Mouse (Mus musculus): ENCODE results near the gene Rad51d. TPM values are rescaled to one million over a fixed set of nuclear protein-coding genes. Genes with fewer than 3 reads are reported as not detected.
"Not testable (repeated sequence)": the region's sequence is repeated elsewhere in the genome, so short reads cannot be mapped to it uniquely, and the experiment has no call there.

The Rad51d gene
- polyA plus RNA-seq, 1 experiment = 21.8 TPM

DNA sequence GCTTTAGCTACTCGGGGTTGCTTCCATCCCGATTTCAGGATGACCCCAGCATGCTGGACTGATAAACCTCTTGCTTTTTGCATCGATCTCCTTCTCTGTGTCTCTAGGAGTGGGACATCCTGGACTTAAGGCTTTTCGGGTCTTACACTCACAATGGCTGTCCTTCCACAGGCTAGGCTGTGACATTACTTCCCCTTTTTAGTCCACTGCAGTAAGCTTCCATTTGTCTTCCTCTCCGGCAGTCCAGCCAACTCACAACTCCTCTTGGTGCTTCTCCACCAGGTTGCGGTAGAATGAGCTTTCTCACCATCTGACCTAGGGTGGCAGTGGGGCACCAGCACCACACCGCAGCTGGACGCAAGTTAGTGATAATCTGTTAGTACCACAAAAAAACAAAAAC is 56.5 kb downstream of the Rad51d start:
- no peak overlapping the region for H3K27ac ChIP-seq (replicated peaks; ENCODE audit: low read depth, low read length)
- peaks cover 22% of the 10 kb centered on the region for H3K4me1 ChIP-seq (ENCODE audit: control insufficient read depth, insufficient read depth, insufficient read length, low read length)
- H3K4me3 ChIP-seq (ENCODE audit: insufficient read depth, low read depth, low read length) = no peak overlapping the region

- not testable (repeated sequence) for H3K27ac ChIP-seq (replicated peaks; ENCODE audit: low read depth, low read length); H3K4me3 ChIP-seq (ENCODE audit: insufficient read depth, low read depth, low read length)
- H3K4me1 ChIP-seq (ENCODE audit: control insufficient read depth, insufficient read depth, insufficient read length, low read length) = peaks cover 12% of the 10 kb centered on the region
Observed at GRCm38 (mm10) chr11:82832402-82832801, 58.0 kb downstream of the Rad51d start.

DNA sequence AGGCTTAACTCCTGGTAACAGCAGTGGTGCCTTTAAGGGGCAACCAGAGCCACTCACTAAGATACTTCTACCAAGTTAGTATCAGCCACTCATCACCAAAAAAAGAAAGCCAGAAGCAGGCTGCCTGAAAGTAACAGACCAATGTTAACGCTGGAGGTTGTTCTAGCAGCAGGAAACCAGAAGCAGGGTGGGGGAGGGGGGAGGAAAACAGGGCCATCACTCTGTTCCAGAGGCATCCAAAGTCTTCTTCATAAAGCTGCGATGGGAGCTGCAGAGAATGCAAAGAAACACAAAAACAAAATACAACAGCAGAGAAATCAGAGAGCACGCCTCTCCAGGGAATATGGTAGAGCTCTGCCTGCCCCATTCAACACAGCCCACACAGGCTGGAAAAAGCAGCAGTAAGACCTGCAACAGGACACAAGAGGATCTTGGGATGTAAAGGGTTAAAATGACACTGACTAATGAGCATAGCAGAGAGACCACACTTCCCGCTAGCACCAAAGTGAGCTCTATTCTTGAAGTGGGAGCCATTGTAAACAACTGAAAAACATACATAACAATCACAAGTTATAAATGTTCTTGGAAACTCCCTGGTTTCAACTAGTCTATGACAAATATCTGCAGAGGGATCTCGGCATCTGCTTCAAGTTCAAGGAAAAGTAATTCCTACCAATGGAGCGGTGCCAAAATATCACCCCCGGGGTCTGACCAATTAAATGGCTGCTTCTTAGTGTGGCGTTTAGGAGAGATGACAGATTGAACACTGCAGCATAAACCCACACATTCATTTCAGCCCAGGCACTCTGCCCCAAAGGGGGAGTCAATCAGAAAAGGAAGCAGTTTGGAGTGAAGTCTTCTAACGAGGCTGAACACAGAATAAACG is 59.2 kb downstream of the Rad51d start:
- Histone ChIP-seq H3K4me3 (ENCODE audit: insufficient read depth, low read depth, low read length) (no peak overlapping the region), H3K4me1 (ENCODE audit: control insufficient read depth, insufficient read depth, insufficient read length, low read length) (peaks cover 8% of the 10 kb centered on the region; the same call in 1 of the 2 replicates), H3K27ac (replicated peaks; ENCODE audit: low read depth, low read length) (no peak overlapping the region)

DNA sequence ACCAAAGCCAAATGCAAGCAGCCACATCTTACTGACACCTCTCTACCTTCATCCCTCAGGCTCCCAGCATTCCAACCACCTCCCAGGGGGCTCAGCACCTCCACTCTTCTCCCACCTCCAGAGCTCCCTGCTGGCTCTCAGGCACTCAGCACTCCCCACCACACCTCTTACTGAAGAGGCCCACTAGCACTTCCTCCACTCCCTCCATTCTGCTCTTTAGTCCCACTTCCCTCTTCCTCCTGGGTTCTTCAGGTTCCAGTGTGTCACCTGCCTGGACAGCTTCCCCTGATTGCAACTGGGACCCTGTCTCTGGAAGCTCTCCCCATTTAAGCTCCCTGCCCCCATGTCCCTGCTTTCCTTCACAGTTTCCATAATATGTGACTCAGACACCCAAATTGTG is 63.6 kb downstream of the Rad51d start:
- Histone ChIP-seq H3K4me1 (ENCODE audit: control insufficient read depth, insufficient read depth, insufficient read length, low read length) (peaks cover 2% of the 10 kb centered on the region; the same call in 1 of the 2 replicates), H3K27ac (replicated peaks; ENCODE audit: low read depth, low read length) (no peak overlapping the region), H3K4me3 (ENCODE audit: insufficient read depth, low read depth, low read length) (no peak overlapping the region)

Other genes with a start within 250 kb of the Rad51d start
- gene Cct6b, start 126.3 kb downstream of the Rad51d start, polyA plus RNA-seq (2012; ENCODE audit: insufficient read depth, insufficient read length, missing spikeins) = 0.58 and 0.91 TPM in 2 replicates
- gene Zfp830, start 126.3 kb downstream of the Rad51d start, polyA plus RNA-seq (2012; ENCODE audit: insufficient read depth, insufficient read length, missing spikeins) = 7.2 and 9.5 TPM in 2 replicates
- gene Lig3, start 109.5 kb downstream of the Rad51d start, polyA plus RNA-seq (2012; ENCODE audit: insufficient read depth, insufficient read length, missing spikeins) = 3.7 and 5.2 TPM in 2 replicates
- gene Rffl, start 19.4 kb downstream of the Rad51d start, polyA plus RNA-seq (2012; ENCODE audit: insufficient read depth, insufficient read length, missing spikeins) = 4.3 and 6.3 TPM in 2 replicates
- gene Fndc8, start 1.5 kb upstream of the Rad51d start, polyA plus RNA-seq (2012; ENCODE audit: insufficient read depth, insufficient read length, missing spikeins) = 0.79 TPM in 1 of 2 replicates, not detected in the other
- gene Nle1, start 17.8 kb upstream of the Rad51d start, polyA plus RNA-seq (2012; ENCODE audit: insufficient read depth, insufficient read length, missing spikeins) = 3.8 and 6.7 TPM in 2 replicates
- gene Unc45b, start 19.9 kb upstream of the Rad51d start, polyA plus RNA-seq (2012; ENCODE audit: insufficient read depth, insufficient read length, missing spikeins) = 9.1 and 14.2 TPM in 2 replicates
- 28.7 and 30.4 TPM in 2 replicates for gene Slfn5, start 60.7 kb upstream of the Rad51d start, polyA plus RNA-seq (2012; ENCODE audit: insufficient read depth, insufficient read length, missing spikeins)
- 0.55 and 0.92 TPM in 2 replicates for gene Slfn9, start 101.2 kb upstream of the Rad51d start, polyA plus RNA-seq (2012; ENCODE audit: insufficient read depth, insufficient read length, missing spikeins)
- gene Slfn8, start 130.2 kb upstream of the Rad51d start, polyA plus RNA-seq (2012; ENCODE audit: insufficient read depth, insufficient read length, missing spikeins) = 0.79 and 2.6 TPM in 2 replicates
- 3.5 and 3.6 TPM in 2 replicates for gene Slfn2, start 174.5 kb upstream of the Rad51d start, polyA plus RNA-seq (2012; ENCODE audit: insufficient read depth, insufficient read length, missing spikeins)
- gene Slfn1, start 226.2 kb upstream of the Rad51d start, polyA plus RNA-seq (2012; ENCODE audit: insufficient read depth, insufficient read length, missing spikeins) = not detected in 2 replicates

Measured in brown adipose tissue, adult 24 weeks (tissue).